Mouse (Mus musculus) MEL-GATA-1-ER (cell line): ENCODE measurements around the gene Havcr1.
"Not testable (repeated sequence)": the region's sequence is repeated elsewhere in the genome, so short reads cannot be mapped to it uniquely, and the experiment has no call there.

Source experiments
- DNase-seq: peaks from one replicate; pipeline ENCODE4 v3.0.0-alpha.2; 2012; ENCODE audit warnings: low read depth; ENCODE audit errors: extremely low read depth

The Havcr1 gene

GRCm38 (mm10) chr11:46735076-46735475 lies at the start of gene Havcr1:
Havcr1 (plus strand) TSS chr11:46735080.
- not testable (repeated sequence) for DNase-seq

DNA sequence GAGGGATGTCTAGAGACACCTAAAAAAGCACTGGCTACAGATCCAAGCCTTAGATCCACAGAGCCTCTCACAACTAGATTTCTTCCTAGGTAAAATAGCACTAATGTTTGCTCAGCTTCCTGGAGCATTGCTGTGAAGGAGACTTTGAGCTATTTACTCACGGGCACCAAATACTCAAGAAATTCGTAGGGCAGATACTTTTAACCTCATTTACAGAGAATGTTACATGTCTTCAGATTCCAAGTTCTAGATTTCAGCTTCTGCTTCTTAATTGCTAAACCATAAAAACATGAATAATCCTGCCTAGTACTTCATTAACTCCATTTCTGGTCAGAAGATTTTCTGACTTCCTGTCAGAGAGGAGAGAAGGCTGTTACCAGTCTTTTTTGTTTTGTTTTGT lies 44.7 kb upstream of the Havcr1 start:
- DNase-seq: no peak

DNA sequence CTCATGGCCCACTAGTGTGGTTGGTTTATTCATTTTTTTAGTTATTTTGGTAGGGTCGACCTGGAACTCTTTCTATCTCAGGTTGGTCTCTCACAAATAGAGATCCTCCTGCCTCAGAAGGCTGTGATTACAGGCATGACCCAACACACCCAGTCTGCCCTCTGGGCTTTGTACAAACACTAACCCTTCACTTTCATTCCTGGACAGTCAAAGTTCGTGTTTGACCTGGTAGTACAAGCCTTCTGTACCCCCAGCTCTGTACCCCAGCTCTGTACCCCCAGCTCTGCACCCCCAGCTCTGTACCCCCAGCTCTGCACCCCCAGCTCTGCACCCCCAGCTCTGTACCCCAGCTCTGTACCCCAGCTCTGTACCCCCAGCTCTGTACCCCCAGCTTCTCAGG lies 39.0 kb upstream of the Havcr1 start:
- DNase-seq: not testable (repeated sequence)

- no peak for DNase-seq
Measured at GRCm38 (mm10) chr11:46697433-46698277, 37.2 kb upstream of the Havcr1 start.

GRCm38 (mm10) chr11:46698278-46698655 lies 36.6 kb upstream of the Havcr1 start:
- no peak for DNase-seq

DNA sequence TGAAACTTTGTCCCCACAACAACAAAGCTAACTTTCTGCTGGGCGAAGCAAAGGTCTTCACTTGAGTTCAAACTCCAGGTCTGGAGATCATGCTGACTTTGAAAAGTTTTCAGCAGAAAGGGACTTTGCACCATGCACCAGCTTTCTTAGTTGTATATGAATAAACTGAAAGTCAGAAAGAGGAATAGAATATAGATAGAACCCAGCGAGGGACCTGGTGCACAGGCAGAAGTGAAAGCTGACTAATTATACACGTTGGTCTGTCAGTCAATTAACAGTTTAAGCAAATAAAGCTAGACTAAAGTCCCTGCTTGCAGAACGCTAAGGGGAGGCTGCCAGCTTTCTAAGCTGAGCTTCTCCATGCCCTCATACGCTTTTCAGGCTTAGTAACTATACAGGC lies 36.0 kb upstream of the Havcr1 start:
- no peak for DNase-seq

GRCm38 (mm10) chr11:46706664-46707356 lies 28.1 kb upstream of the Havcr1 start, which contains the start of gene Timd2:
Timd2 (minus strand) TSS chr11:46707061.
- no peak for DNase-seq

GRCm38 (mm10) chr11:46731541-46732070 lies 3.3 kb upstream of the Havcr1 start:
- no peak for DNase-seq

DNA sequence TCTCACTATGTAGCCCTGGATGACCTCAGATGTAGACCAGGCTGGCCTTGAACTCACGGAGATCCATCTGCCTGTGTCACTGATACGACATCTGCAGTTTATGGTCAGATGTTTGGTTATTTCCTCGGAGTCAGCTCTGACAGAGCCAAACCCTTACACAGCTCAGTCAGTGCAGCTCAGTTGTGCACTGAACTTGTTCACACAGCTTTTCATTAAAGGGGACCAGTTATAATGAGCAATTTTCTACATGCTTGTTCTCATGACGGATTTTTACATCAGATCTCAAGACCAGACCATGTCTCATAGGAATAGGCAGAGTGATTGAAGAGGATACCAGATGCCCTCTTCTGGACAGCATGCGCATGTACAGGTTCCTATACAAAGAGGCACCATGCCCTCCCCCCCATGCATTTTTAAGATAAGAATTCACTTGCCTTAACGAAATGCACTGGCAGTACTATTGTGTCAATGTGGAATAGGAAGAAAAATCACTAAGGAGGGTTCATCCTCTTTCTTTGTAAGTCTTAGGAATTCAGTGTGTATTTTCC lies 1.6 kb upstream of the Havcr1 start:
- DNase-seq: no peak

GRCm38 (mm10) chr11:46734617-46735016 lies 263 bp upstream of the Havcr1 start:
- DNase-seq: no peak

DNA sequence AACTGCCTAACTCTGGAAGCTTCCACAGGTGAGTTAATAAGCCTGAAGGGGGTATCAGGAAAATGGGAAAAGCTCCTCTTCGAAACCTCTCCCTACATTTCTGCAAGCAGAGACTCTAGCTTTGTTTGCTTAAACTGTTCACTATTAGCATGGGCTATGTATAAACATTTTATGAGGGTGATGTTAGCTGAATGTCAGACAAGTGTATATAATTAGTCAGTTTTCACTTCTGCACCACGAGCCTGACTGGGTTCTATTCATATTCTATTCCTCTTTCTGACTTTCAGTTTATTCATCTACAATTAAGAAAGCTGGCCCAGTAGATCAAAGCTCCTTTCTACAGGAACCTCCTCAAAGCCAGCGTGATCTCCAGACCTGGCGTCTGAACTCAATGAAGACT lies 4.6 kb downstream of the Havcr1 start:
- no peak for DNase-seq

GRCm38 (mm10) chr11:46740886-46741285 lies 6.0 kb downstream of the Havcr1 start:
- DNase-seq: no peak

DNA sequence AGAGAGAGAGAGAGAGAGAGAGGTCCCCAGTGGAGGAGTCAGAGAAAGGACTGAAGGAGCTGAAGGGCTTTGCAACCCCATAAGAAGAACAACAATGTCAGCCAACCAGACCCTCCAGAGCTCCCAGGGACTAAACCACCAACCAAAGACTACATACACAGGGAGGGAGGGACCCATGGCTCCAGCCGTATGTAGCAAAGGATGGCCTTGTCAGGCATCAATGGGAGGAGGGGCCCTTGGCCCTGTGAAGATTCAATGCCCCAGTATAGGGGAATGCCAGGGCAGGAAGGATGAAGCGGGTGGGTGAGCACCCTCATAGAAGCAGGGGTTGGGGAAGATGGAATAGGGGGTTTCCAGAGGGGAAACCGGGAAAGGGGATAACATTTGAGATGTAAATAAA lies 6.8 kb downstream of the Havcr1 start:
- DNase-seq: no peak

DNA sequence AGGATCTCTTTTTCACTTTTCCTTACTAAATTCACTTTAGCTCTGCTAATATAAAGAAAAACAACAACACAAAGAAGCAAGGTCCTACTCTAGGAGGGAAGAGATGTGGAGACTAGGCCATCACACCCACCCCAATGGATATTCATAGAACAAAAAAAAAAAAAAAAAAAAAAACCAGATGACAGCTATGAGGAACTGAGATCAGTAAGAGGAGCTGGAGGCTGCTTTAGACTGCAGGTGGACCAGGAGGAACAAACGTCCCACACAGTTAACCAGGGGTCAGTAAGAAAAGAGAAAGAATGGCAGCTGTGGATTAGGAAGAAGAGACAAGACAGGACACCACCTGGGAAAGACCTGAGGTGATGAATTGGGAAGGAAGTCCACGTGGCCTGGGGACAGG lies 13.1 kb downstream of the Havcr1 start:
- no peak for DNase-seq

DNA sequence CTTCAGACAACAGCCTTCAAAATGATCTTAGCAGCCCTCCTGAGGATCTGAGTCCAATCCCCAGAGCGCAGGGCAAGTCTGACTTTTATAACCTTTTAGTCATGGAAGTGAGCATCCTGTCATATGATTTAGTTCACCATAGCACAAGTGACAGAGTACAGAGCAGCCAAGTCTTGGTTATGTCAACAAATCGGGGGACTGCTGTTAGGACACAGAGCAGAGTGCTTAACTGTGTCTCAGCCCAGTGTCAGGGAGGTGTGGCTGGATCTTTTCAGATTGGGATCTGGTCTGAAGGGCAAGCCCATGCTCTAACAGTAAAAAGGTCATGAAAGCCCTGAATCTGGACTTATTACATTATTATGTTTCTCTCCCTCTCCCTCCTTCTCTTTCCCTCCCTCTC lies 18.8 kb downstream of the Havcr1 start:
- DNase-seq: no peak

GRCm38 (mm10) chr11:46754669-46755068 lies 19.8 kb downstream of the Havcr1 start:
- no peak for DNase-seq

DNA sequence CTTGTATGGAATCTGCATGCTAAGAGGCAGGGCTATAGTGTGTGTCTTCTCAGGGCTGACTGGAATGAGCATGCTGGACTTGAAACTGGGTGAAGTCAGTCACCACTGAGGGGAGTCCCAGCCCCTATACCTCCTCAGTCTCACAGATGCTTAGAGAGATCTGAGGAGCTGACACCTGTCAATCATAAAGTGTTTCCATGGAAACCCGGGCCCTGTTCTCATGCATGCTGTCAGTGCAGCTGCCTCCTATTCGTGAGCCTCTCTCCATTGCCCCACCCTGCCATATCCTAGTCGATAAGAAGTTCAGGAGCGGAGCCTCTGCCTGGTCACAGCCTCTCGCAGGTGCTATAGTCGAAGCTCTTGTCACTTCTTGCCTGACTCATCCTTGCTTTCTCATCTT lies 20.8 kb downstream of the Havcr1 start:
- DNase-seq: not testable (repeated sequence)

DNA sequence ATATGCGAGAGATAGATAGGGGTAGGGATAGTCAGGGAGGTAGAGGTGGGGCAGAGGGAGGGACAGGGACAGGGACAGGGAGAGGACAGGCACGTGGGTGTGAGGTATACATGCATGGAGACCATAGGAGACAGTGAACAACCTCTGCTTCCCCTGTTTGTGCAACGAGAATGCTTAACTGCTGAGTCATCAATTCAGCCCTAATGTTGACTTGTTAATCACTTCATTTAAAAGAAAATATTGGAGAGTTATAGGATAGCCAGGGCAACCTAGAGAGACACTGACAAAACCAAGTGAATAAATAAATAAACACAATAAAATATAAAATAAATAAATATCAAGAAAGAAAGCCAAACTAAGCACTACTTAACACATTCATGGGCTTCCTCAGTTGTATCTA lies 42.0 kb downstream of the Havcr1 start:
- no peak for DNase-seq

DNA sequence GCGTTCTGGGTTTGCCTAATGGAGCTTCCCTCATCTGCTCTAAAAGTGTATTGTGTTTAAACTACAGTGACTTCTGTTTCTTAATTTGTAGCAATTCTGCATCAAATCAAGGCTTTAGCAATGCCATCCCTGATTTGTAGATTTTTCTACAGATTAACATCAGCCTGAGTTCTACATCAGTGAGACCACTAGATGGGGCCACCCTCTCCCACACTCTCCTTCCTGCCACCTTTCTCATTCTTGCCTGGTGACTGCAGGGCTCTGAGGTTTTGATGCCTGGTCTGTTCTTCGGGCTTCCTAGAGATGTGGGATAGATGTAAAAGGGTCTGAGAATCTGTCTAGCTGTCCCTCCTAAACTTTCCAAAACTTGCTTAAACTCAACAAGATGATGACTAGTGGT lies 44.9 kb downstream of the Havcr1 start:
- DNase-seq: no peak

DNA sequence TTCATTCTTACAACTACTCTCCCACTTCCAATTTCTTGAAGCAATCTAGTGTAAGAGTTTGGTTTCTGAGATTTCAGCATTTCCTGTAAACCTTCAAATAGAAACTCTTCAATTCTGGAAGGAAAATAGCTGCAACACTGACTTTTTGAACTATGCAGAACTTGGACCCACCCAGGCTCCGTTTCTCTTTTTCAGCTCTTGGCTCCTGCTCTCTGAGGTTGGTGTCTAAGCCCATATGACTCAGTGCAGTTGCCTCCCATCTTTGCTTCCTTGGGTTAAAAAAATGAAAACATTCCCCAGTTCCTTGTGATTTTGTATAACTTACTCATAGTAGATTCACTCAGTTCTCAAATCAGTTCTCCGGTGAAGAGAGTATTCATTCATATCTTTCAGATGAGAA lies 69.6 kb downstream of the Havcr1 start:
- DNase-seq: no peak

DNA sequence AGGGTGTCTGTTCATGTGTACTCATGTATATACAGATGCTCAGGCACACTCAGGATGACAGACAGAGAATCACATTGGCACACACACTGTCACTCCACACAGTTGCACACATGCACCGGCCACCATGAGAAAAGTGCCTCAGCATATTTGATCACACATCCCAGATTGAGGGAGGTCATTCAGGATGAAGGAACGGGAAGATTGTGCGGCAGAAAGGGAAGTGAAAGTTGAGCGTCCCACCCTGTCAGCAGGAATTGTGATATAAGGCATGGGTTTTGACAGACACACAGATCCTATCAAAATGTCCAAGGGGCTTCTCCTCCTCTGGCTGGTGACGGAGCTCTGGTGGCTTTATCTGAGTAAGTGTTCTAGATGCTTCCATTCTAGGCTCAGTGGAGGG lies 75.6 kb downstream of the Havcr1 start, which contains the start of gene Timd4:
TSS of gene Timd4 (plus strand) at position 290 of the 400 bp plus-strand sequence.
- no peak for DNase-seq

- no peak for DNase-seq
Measured at GRCm38 (mm10) chr11:46817692-46818091, 82.8 kb downstream of the Havcr1 start.
